11 mouse cellular contexts compared by ENCODE assay signal in the genomic region with DNA sequence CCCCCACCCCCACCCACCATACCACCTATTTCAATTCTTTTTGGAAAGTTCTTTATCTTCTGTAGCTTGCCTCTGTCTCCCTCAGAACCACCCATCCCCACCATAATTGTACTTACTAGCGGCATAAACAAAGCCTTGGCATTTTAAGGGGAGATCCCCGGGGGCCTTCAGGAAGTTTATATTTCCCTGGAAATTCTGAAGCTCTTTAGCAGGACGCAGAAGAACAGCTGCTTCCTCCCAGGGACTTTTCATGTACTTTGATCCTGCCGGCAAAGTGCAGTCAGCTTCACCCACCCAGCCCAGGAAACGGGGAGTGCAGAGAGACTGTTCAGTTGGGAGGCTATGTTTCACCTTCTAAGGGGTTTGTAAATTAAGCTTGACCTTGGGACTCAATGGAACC.
A peak's percentile ranks its signal among the peaks of the same experiment; 100 is the strongest.
DNase-seq lines count a peak whose midpoint lies in the region; ATAC-seq and TF ChIP-seq lines count a peak whose summit lies in the region.
"Had no signal": no experiment of that assay in that cellular context is flagged by ENCODE, and none has a peak within 500 bp of the region (broad histone marks: within the 10 kb centered on the region; RNA-seq: fewer than 3 reads in every experiment).

No protein-coding gene starts in this region.

- H3K27me3 ChIP-seq in kidney, adult 2 months (replicated peaks; ENCODE audit: control insufficient read depth, insufficient read depth, low read length), result no peaks in the 10 kb centered on the region
- H3K27me3 ChIP-seq in embryonic facial prominence, embryonic 13.5 days, result no peaks in the 10 kb centered on the region
- H3K27me3 ChIP-seq in thymus, adult 2 months (ENCODE audit: control insufficient read depth, insufficient read depth, low read length), result no peaks in the 10 kb centered on the region
- no peaks in the 10 kb centered on the region for H3K27me3 ChIP-seq in forebrain, embryonic 13.5 days
- H3K27me3 ChIP-seq: CH12.LX had no signal

- H3K9me3 ChIP-seq in embryonic facial prominence, embryonic 13.5 days, result no peaks in the 10 kb centered on the region
- no peaks in the 10 kb centered on the region for H3K9me3 ChIP-seq in forebrain, embryonic 13.5 days (replicated peaks)

- TF ChIP-seq CTCF in kidney, adult 2 months (conservative IDR thresholded peaks at IDR 0.05; ENCODE audit: insufficient read depth, insufficient read length, low read depth, low read length), result no peak
- TF ChIP-seq CTCF in thymus, adult 2 months (IDR thresholded peaks at IDR 0.05; ENCODE audit: borderline replicate concordance, control insufficient read depth, extremely low read depth, insufficient read depth, low read length, poor library complexity), result no peak

- H3K9ac ChIP-seq in embryonic facial prominence, embryonic 13.5 days, result no peak overlapping the region
- no peak overlapping the region for H3K9ac ChIP-seq in forebrain, embryonic 13.5 days

- H3K36me3 ChIP-seq in kidney, adult 2 months (ENCODE audit: control insufficient read depth, insufficient read depth, low read length), result no peaks in the 10 kb centered on the region
- H3K36me3 ChIP-seq in embryonic facial prominence, embryonic 13.5 days, result no peaks in the 10 kb centered on the region
- H3K36me3 ChIP-seq in thymus, adult 2 months (ENCODE audit: control insufficient read depth, insufficient read depth, low read length), result no peaks in the 10 kb centered on the region
- no peaks in the 10 kb centered on the region for H3K36me3 ChIP-seq in forebrain, embryonic 13.5 days (ENCODE audit: poor library complexity, severe bottlenecking)

- no peaks in the 10 kb centered on the region for H3K4me1 ChIP-seq in kidney, adult 2 months (ENCODE audit: control insufficient read depth, insufficient read depth, low read length)
- peaks cover 4% of the 10 kb centered on the region; the same call in 1 of the 2 replicates for H3K4me1 ChIP-seq in embryonic facial prominence, embryonic 13.5 days
- peaks cover 3% of the 10 kb centered on the region; the same call in 1 of the 2 replicates for H3K4me1 ChIP-seq in thymus, adult 2 months (replicated peaks; ENCODE audit: control insufficient read depth, insufficient read depth, low read length)
- no peaks in the 10 kb centered on the region for H3K4me1 ChIP-seq in forebrain, embryonic 13.5 days

- no peak for TF ChIP-seq POLR2A in kidney, adult 2 months (IDR thresholded peaks at IDR 0.05; ENCODE audit: low read depth, low read length)
- no peak for TF ChIP-seq POLR2A in thymus, adult 2 months (IDR thresholded peaks at IDR 0.05; ENCODE audit: control insufficient read depth, extremely low read depth, insufficient read depth, low read length, poor library complexity)

- H3K4me2 ChIP-seq in embryonic facial prominence, embryonic 13.5 days, result no peak overlapping the region
- no peak overlapping the region for H3K4me2 ChIP-seq in forebrain, embryonic 13.5 days

- no peak for ATAC-seq in embryonic facial prominence, embryonic 13.5 days (ENCODE audit: insufficient number of reproducible peaks, insufficient read depth, low FRiP score, low TSS enrichment, low read depth)
- ATAC-seq in forebrain, embryonic 13.5 days, result no peak
- ATAC-seq: hindbrain, postnatal 0 days had no signal

- 24% methylated on average over 5 of the region's 5 CpGs for WGBS in kidney, adult 2 months
- 32% methylated on average over 5 of the region's 5 CpGs for WGBS in embryonic facial prominence, embryonic 13.5 days
- WGBS in thymus, adult 2 months, result 23% methylated on average over 5 of the region's 5 CpGs
- 67% methylated on average over 5 of the region's 5 CpGs for WGBS in forebrain, embryonic 13.5 days

- no peak overlapping the region for H3K4me3 ChIP-seq in kidney, adult 2 months (ENCODE audit: insufficient read depth, low read depth, low read length)
- no peak overlapping the region for H3K4me3 ChIP-seq in embryonic facial prominence, embryonic 13.5 days
- H3K4me3 ChIP-seq in thymus, adult 2 months (ENCODE audit: control insufficient read depth, insufficient read depth, low read length), result no peak overlapping the region
- H3K4me3 ChIP-seq in forebrain, embryonic 13.5 days, result no peak overlapping the region

- DNase-seq in kidney, adult 2 months, result peak; percentile 35
- no peak for DNase-seq in kidney, adult 8-10 months
- peak; percentile 51 for DNase-seq in kidney, postnatal 10 days
- peak; percentile 28 for DNase-seq in thymus, adult 2 months
- no peak for DNase-seq in cerebellum, adult 9-10 months
- DNase-seq in testis, postnatal 14 days (ENCODE audit: low spot score), result no peak

- H3K27ac ChIP-seq in kidney, adult 2 months (ENCODE audit: insufficient read depth, low read depth, low read length), result no peak overlapping the region
- H3K27ac ChIP-seq in embryonic facial prominence, embryonic 13.5 days, result 0 out of 2 replicates have a peak overlapping the region, but pooled peaks have one; percentile 30
- no peak overlapping the region for H3K27ac ChIP-seq in thymus, adult 2 months (ENCODE audit: control insufficient read depth, insufficient read depth, low read length)
- H3K27ac ChIP-seq in forebrain, embryonic 13.5 days, result no peak overlapping the region
- H3K27ac ChIP-seq: hindbrain, postnatal 0 days; macrophage had no signal

Comparison
In these comparisons a context has a peak if more than half of its experiments do, and no peak if none do; other contexts are left out.
1. DNase-seq: peak in kidney, adult 2 months (single experiment), kidney, postnatal 10 days (single experiment) and thymus, adult 2 months (single experiment); none in kidney, adult 8-10 months (0 of 2), cerebellum, adult 9-10 months (single experiment) and testis, postnatal 14 days (single experiment).